Mouse (Mus musculus): Measurements from ENCODE around the gene Ccr10.
"Not testable (repeated sequence)": the region's sequence is repeated elsewhere in the genome, so short reads cannot be mapped to it uniquely, and the experiment has no call there.

The Ccr10 gene

DNA sequence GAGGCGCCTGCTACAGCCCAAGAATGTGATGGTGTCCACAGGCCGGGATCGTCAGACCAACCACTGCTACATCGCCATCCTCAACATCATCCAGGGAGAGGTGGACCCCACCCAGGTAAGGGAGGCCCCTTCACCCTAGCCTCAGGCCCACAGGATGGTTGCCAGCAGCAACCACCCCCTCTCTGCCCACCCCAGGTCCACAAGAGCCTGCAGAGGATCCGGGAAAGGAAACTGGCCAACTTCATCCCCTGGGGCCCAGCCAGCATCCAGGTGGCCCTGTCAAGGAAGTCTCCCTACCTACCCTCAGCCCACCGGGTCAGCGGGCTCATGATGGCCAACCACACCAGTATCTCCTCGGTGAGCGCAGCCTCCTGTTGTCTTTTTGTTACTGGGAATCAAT is 50.2 kb downstream of the Ccr10 start:
- not testable (repeated sequence) for DNase-seq (ENCODE audit: low spot score in 2 of 2)

DNA sequence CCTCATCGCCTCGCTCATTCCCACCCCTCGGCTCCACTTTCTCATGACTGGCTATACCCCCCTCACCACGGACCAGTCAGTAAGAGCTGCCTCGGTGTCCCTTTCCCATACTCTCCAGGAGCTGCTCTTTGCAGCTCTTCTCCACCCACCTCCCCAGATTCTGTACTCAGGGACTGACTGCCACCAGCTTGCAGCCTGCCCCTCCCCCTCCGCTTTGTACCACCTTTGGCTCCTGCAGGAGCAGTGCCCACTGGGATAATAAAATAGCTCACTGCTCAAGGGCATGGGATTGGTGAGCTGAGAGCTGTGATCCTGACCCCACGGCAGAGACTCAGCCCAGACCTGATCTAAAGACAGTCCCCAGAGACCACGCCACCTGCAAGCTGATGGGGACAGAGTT is 50.7 kb downstream of the Ccr10 start:
- DNase-seq (ENCODE audit: low spot score in 2 of 2) = not testable (repeated sequence)

Measured in spleen, postnatal 14 days (tissue).